Mouse (Mus musculus) lung, postnatal 0 days (tissue): Measurements from ENCODE around the gene Fras1.

ENCODE experiments used
- CTCF ChIP-seq: IDR thresholded peaks from 2 replicates; pipeline ENCODE4 v1.5.1; 2016; ENCODE audit warnings: antibody characterized with exemption, mild to moderate bottlenecking
- EP300 ChIP-seq: IDR thresholded peaks from 2 replicates; pipeline ENCODE4 v1.6.1; 2016; ENCODE audit warnings: antibody characterized with exemption, mild to moderate bottlenecking, control low read depth

- TF ChIP-seq CTCF: no peak
- no peak for TF ChIP-seq EP300
Measured at GRCm38 (mm10) chr5:96344983-96345382, 28.8 kb upstream of the Fras1 start.
